Mouse (Mus musculus) ES-E14 (cell line): ENCODE measurements around the gene Spem2. TPM values are rescaled to one million over a fixed set of nuclear protein-coding genes. Genes with fewer than 3 reads are reported as not detected.

Experiments
- DNase-seq: peaks from one replicate; pipeline ENCODE4 v3.0.0-alpha.2; 2013; ENCODE audit warnings: low read depth, low spot score
- H3K27ac ChIP-seq: 2 replicates; pipeline ENCODE4 v1.5.1; 2012; ENCODE audit warnings: low read depth, mild to moderate bottlenecking, low read length, moderate library complexity, mixed read lengths; ENCODE audit not compliant: poor library complexity, insufficient read depth, severe bottlenecking
- H3K36me3 ChIP-seq: 2 replicates; pipeline ENCODE4 v1.6.1; 2012; ENCODE audit warnings: mild to moderate bottlenecking, low read length, moderate library complexity, mixed read lengths; ENCODE audit not compliant: control insufficient read depth, poor library complexity, insufficient read depth, severe bottlenecking
- H3K4me1 ChIP-seq, 2 experiments: fragments of 150-350 bp in 1 of 2; sonication (generic) in 1 of 2; 2 replicates each; pipeline ENCODE4 v1.6.1; 2012; ENCODE audit warnings: low read length in 2 of 2, mild to moderate bottlenecking in 1 of 2, mixed read lengths in 1 of 2; ENCODE audit not compliant: control insufficient read depth in 2 of 2, insufficient read depth in 2 of 2, poor library complexity in 1 of 2
- H3K4me3 ChIP-seq, 2 experiments: fragments of 150-350 bp in 1 of 2; sonication (generic) in 1 of 2; 2 replicates each; pipeline ENCODE4 v1.5.1; 2012; ENCODE audit warnings: low read length in 2 of 2, low read depth in 1 of 2, mild to moderate bottlenecking in 1 of 2, mixed read lengths in 1 of 2; ENCODE audit not compliant: insufficient read depth in 1 of 2, poor library complexity in 1 of 2, severe bottlenecking in 1 of 2
- H3K9ac ChIP-seq: 2 replicates; pipeline ENCODE4 v1.6.1; 2012; ENCODE audit warnings: low read depth, mild to moderate bottlenecking, low read length, mixed read lengths; ENCODE audit not compliant: poor library complexity, insufficient read depth, severe bottlenecking
- H3K9me3 ChIP-seq: fragments of 150-350 bp; sonication (generic); 2 replicates; pipeline ENCODE4 v1.6.1; 2012; ENCODE audit warnings: low read depth, mild to moderate bottlenecking, low read length; ENCODE audit not compliant: control insufficient read depth, insufficient read depth
- CHD2 ChIP-seq: IDR thresholded peaks from 2 replicates; pipeline ENCODE4 v1.6.1; 2014; ENCODE audit warnings: mild to moderate bottlenecking, low read depth, low read length, inconsistent platforms
- HCFC1 ChIP-seq: IDR thresholded peaks from 2 replicates; pipeline ENCODE4 v1.6.1; 2012; ENCODE audit warnings: low read length, inconsistent platforms, borderline replicate concordance; ENCODE audit not compliant: insufficient read depth
- MAFK ChIP-seq: IDR thresholded peaks from 2 replicates; pipeline ENCODE4 v1.6.1; 2014; ENCODE audit warnings: mild to moderate bottlenecking, low read depth, low read length, inconsistent platforms; ENCODE audit not compliant: insufficient read depth
- ZC3H11A ChIP-seq: IDR thresholded peaks from 2 replicates; pipeline ENCODE4 v1.6.1; 2012; ENCODE audit warnings: low read depth, mild to moderate bottlenecking, inconsistent platforms, low read length, borderline replicate concordance
- ZNF384 ChIP-seq: IDR thresholded peaks from 2 replicates; pipeline ENCODE4 v1.6.1; 2012; ENCODE audit warnings: low read depth, low read length, inconsistent platforms
- in situ Hi-C, 2 experiments: fragments of 600-800 bp; cut with MboI; formaldehyde crosslinking; loops; one replicate each; pipeline ENCODE4 v1.15.1; 2025; ENCODE audit warnings: low sequenced_read_pairs in 2 of 2, inconsistent platforms in 1 of 2; ENCODE audit not compliant: unreplicated experiment in 2 of 2
- total RNA-seq: library from RNA; depleted of rRNA; stranded (reverse); fragments of 300-350 nt; gene quantifications from 2 replicates; pipeline ENCODE4 v1.2.3, GENCODE M21; 2012

Gene Spem2
- total RNA-seq, 1 experiment, result not detected

- no peak within 1 kb of the TSS for H3K4me3 ChIP-seq
- TF ChIP-seq ZNF384, result no peak
- TF ChIP-seq HCFC1, result no peak
- TF ChIP-seq CHD2, result no peak
- no peak for TF ChIP-seq MAFK
- H3K9me3 ChIP-seq, result no peaks in the 10 kb centered on the region
- peaks cover 0 to 12% of the 10 kb centered on the region in 2 experiments; a peak in 1 of 4 replicates for H3K4me1 ChIP-seq
- no peak within 1 kb of the TSS for H3K9ac ChIP-seq
- in situ Hi-C loops, result no loop called here
- H3K27ac ChIP-seq, result no peak within 1 kb of the TSS
- H3K36me3 ChIP-seq, result peaks cover 9% of the 10 kb centered on the region; the same call in 1 of the 2 replicates
- DNase-seq, result no peak
Measured at GRCm38 (mm10) chr11:69822080-69822479, 3.8 kb upstream of the Spem2 start, which contains the start of gene Spem1. Spem1 (minus strand) TSS chr11:69822180.

- Histone ChIP-seq H3K27ac (no peak overlapping the region), H3K9me3 (no peaks in the 10 kb centered on the region), H3K9ac (no peak overlapping the region), H3K4me1 (peaks cover 2 to 7% of the 10 kb centered on the region in 2 experiments; a peak in 1 of 4 replicates), H3K4me3 (no peak overlapping the region), H3K36me3 (no peaks in the 10 kb centered on the region)
- no peak for DNase-seq
- in situ Hi-C loops, result no loop called here
- TF ChIP-seq ZC3H11A (no peak), MAFK (no peak), HCFC1 (no peak), CHD2 (no peak), ZNF384 (no peak)
Measured at GRCm38 (mm10) chr11:69818871-69819270, 606 bp upstream of the Spem2 start.

- no peak overlapping the region for H3K4me3 ChIP-seq
- in situ Hi-C loops, result no loop called here
Measured at GRCm38 (mm10) chr11:69816520-69816919, 1.7 kb downstream of the Spem2 start.

GRCm38 (mm10) chr11:69815155-69815554 is 3.1 kb downstream of the Spem2 start, which contains the start of gene Gm39566:
Gm39566 (minus strand) TSS chr11:69815298.
- no peaks in the 10 kb centered on the region for H3K36me3 ChIP-seq
- H3K9me3 ChIP-seq, result no peaks in the 10 kb centered on the region
- H3K4me1 ChIP-seq, result peaks cover 2 to 7% of the 10 kb centered on the region in 2 experiments; a peak in 1 of 4 replicates
- no peak for DNase-seq
- H3K4me3 ChIP-seq, result no peak within 1 kb of the TSS
- in situ Hi-C loops, result no loop called here
- no peak within 1 kb of the TSS for H3K27ac ChIP-seq
- H3K9ac ChIP-seq, result no peak within 1 kb of the TSS
- TF ChIP-seq HCFC1, result no peak
- no peak for TF ChIP-seq CHD2
- no peak for TF ChIP-seq ZC3H11A
- no peak for TF ChIP-seq MAFK

More at GRCm38 (mm10) chr11:69816520-69816919, 1.7 kb downstream of the Spem2 start:
- Histone ChIP-seq H3K36me3 (no peaks in the 10 kb centered on the region), H3K4me1 (peaks cover 2 to 7% of the 10 kb centered on the region in 2 experiments; a peak in 1 of 4 replicates), H3K9ac (no peak overlapping the region), H3K27ac (no peak overlapping the region), H3K9me3 (no peaks in the 10 kb centered on the region)
- no peak for TF ChIP-seq HCFC1
- TF ChIP-seq MAFK, result no peak
- TF ChIP-seq CHD2, result no peak
- TF ChIP-seq ZNF384, result no peak
- no peak for TF ChIP-seq ZC3H11A
- DNase-seq, result no peak

- TF ChIP-seq ZC3H11A (no peak), MAFK (no peak)
- in situ Hi-C loops, result no loop called here
- Histone ChIP-seq H3K4me3 (no peak overlapping the region), H3K9ac (no peak overlapping the region), H3K27ac (no peak overlapping the region), H3K36me3 (no peaks in the 10 kb centered on the region), H3K9me3 (no peaks in the 10 kb centered on the region), H3K4me1 (peaks cover 0 to 2% of the 10 kb centered on the region in 2 experiments; a peak in 1 of 4 replicates)
- no peak for DNase-seq
Measured at GRCm38 (mm10) chr11:69810280-69810679, 8.0 kb downstream of the Spem2 start.
